Mouse (Mus musculus) forelimb bud, embryonic 11.5 days (tissue): ENCODE data around the gene Dohh.
A peak's percentile ranks its signal among the peaks of the same experiment; 100 is the strongest.

Source experiments
- DNase-seq: peaks from one replicate; pipeline ENCODE4 v3.0.0-alpha.2; 2012; ENCODE audit warnings: low read depth, low spot score

The Dohh gene

GRCm38 (mm10) chr10:81383802-81384604 is at the start of gene Dohh, which contains the start of gene Gm48551:
Gene Dohh, plus strand, starts transcription at chr10:81384428.
Gene Gm48551, plus strand, starts transcription at chr10:81384466.
- peak; percentile 97 for DNase-seq

- no peak for DNase-seq
Observed at GRCm38 (mm10) chr10:81335393-81336340, 48.6 kb upstream of the Dohh start.

- DNase-seq, result no peak
Observed at GRCm38 (mm10) chr10:81336558-81336957, 47.7 kb upstream of the Dohh start.

- DNase-seq, result no peak
Observed at GRCm38 (mm10) chr10:81340551-81341332, 43.5 kb upstream of the Dohh start.

GRCm38 (mm10) chr10:81341333-81341949 is 42.8 kb upstream of the Dohh start:
- no peak for DNase-seq

GRCm38 (mm10) chr10:81342686-81343505 is 41.3 kb upstream of the Dohh start, which contains the start of gene Gipc3:
Gene Gipc3, minus strand, starts transcription at chr10:81343266.
- DNase-seq, result no peak

GRCm38 (mm10) chr10:81344421-81345161 is 39.6 kb upstream of the Dohh start:
- no peak for DNase-seq

- DNase-seq, result no peak
Observed at GRCm38 (mm10) chr10:81345162-81345534, 39.1 kb upstream of the Dohh start.

- peak; percentile 67 for DNase-seq
Observed at GRCm38 (mm10) chr10:81346453-81347067, 37.7 kb upstream of the Dohh start.

- no peak for DNase-seq
Observed at GRCm38 (mm10) chr10:81349146-81349545, 35.1 kb upstream of the Dohh start.

- DNase-seq, result no peak
Observed at GRCm38 (mm10) chr10:81349961-81350350, 34.3 kb upstream of the Dohh start.

- peak; percentile 98 for DNase-seq
Observed at GRCm38 (mm10) chr10:81350351-81351063, 33.7 kb upstream of the Dohh start, which contains the start of gene Hmg20b. Gene Hmg20b, minus strand, starts transcription at chr10:81350480.

- no peak for DNase-seq
Observed at GRCm38 (mm10) chr10:81351678-81352291, 32.4 kb upstream of the Dohh start.

GRCm38 (mm10) chr10:81354738-81355477 is 29.3 kb upstream of the Dohh start:
- no peak for DNase-seq

GRCm38 (mm10) chr10:81355533-81355932 is 28.7 kb upstream of the Dohh start:
- DNase-seq, result no peak

GRCm38 (mm10) chr10:81356352-81356990 is 27.8 kb upstream of the Dohh start:
- no peak for DNase-seq
